Mouse (Mus musculus): Measurements from ENCODE around the gene Taf5l.

GRCm38 (mm10) chr8:123990277-123991049 lies 30.7 kb downstream of the Taf5l start:
- no peak for TF ChIP-seq POLR2A (IDR thresholded peaks at IDR 0.05; ENCODE audit: low read depth, low read length)
- TF ChIP-seq CTCF (conservative IDR thresholded peaks at IDR 0.05; ENCODE audit: insufficient read depth, insufficient read length, low read depth, low read length) = no peak
